Mouse (Mus musculus): ENCODE results near the gene Blm. TPM values are rescaled to one million over a fixed set of nuclear protein-coding genes. Genes with fewer than 3 reads are reported as not detected.
A peak's percentile ranks its signal among the peaks of the same experiment; 100 is the strongest.

Blm gene
- total and polyA plus RNA-seq, 3 experiments, result 24.1 to 56.2 (median 36.4) TPM

DNA sequence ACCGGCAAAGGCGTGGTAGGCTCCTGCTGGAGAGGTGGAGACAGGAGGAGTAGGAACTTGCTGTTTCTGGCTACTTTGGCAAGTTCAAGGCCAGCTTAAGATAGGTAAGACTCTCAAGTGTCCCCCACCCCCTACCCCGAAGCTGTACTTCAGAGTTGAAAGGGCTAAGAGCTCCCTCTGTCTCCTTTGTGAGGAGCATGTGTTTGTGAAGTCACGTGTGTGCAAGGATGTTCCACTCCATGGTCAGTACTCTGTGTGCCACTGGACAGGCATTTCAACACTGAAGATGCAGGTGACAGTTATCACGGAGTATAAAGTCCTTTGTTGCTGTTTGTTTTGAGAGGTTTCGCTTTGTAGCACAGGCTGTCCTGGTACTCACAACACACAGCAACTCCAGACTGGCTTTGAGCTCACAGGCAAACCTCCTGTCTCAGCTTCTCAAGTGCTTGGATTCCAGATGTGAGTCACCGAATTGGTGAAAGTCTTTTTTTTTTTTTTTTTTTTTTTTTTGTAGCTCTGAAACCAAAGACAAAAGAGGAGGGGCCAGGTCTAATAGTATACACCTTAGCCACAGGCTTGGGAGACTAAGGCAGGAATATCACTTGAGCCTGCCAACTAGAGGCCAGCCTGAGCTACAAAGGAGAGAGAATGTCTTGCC lies 88.6 kb downstream of the Blm start:
- Histone ChIP-seq H3K9me3 (replicated peaks; ENCODE audit: low read length) (no peaks in the 10 kb centered on the region), H3K4me2 (ENCODE audit: insufficient read depth, low read depth, poor library complexity, severe bottlenecking) (no peak overlapping the region), H3K79me2 (replicated peaks; ENCODE audit: control insufficient read depth, extremely low read depth, insufficient read depth, poor library complexity, severe bottlenecking) (no peaks in the 10 kb centered on the region), H3K4me3 (replicated peaks in 1 of 3; ENCODE audit: low read depth in 2 of 3, low read length in 2 of 3, poor library complexity in 1 of 3) (no peak overlapping the region), H3K36me3 (replicated peaks in 1 of 2; ENCODE audit: control insufficient read depth in 1 of 2, insufficient read depth in 1 of 2, low read length in 1 of 2) (peaks cover 0 to 2% of the 10 kb centered on the region in 2 experiments), H3K9ac (ENCODE audit: insufficient read depth, low read depth) (no peak overlapping the region), H3K4me1 (ENCODE audit: control insufficient read depth in 1 of 2, insufficient read depth in 2 of 2) (peaks cover 6 to 48% of the 10 kb centered on the region in 2 experiments; a peak in 3 of 4 replicates), H3K27me3 (replicated peaks) (no peaks in the 10 kb centered on the region), H3K27ac (ENCODE audit: insufficient read depth, low read depth) (no peak overlapping the region)
- dilution Hi-C loops (cut with MboI; ENCODE audit: extremely low pct_ligation_motif_present, extremely low pct_unique_long_range_greater_than_20kb, low sequenced_read_pairs), result no loop called here
- TF ChIP-seq MAX (IDR thresholded peaks at IDR 0.05; ENCODE audit: low read length) (0 out of 2 replicates have a peak, but pooled peaks have one; percentile 27), BHLHE40 (IDR thresholded peaks at IDR 0.05; ENCODE audit: low read depth, low read length) (peak; percentile 39; the same call in 1 of the 2 replicates), KAT2A (IDR thresholded peaks at IDR 0.05; ENCODE audit: insufficient replicate concordance, low read length) (no peak), TCF12 (IDR thresholded peaks at IDR 0.05; ENCODE audit: low read depth, low read length) (no peak), RAD21 (IDR thresholded peaks at IDR 0.05; ENCODE audit: low read depth, low read length) (peak; percentile 1), CTCF (conservative IDR thresholded peaks at IDR 0.05 in 1 of 2, IDR thresholded peaks at IDR 0.05 in 1 of 2; ENCODE audit: low read depth in 2 of 2, low read length in 2 of 2) (peak in 1 of 2 experiments; percentile 15; a peak in 2 of 4 replicates), MAZ (IDR thresholded peaks at IDR 0.05; ENCODE audit: low read depth, low read length) (no peak), ZNF384 (IDR thresholded peaks at IDR 0.05; ENCODE audit: low read depth, low read length) (peak; percentile 94)
- DNase-seq (ENCODE audit: extremely low read depth), result no peak
- in situ Hi-C loops (cut with MboI; ENCODE audit: low pct_ligation_motif_present, low pct_unique_long_range_greater_than_20kb, low sequenced_read_pairs), result no loop called here

DNA sequence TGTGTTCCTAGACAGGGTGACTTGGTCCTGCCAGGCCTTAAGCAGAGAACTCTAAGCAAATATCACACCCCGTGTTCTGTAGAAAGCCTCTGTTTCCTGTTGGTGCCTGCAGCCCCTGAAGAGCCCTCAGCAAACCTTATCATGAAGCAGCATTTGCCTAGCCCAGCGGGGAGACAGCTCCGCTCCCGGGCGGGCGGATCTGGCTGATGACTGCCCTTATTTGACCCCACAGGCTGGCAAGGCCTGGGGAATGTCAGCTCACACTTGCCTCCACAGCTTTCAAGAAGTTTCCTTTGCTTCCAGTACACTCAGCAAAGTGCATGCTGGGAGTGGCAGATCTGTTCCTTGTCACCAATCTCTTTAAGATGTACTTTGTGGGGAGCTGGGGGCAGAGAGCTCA lies 89.4 kb downstream of the Blm start:
- Histone ChIP-seq H3K79me2 (replicated peaks; ENCODE audit: control insufficient read depth, extremely low read depth, insufficient read depth, poor library complexity, severe bottlenecking) (no peaks in the 10 kb centered on the region), H3K9ac (ENCODE audit: insufficient read depth, low read depth) (no peak overlapping the region), H3K36me3 (replicated peaks in 1 of 2; ENCODE audit: control insufficient read depth in 1 of 2, insufficient read depth in 1 of 2, low read length in 1 of 2) (no peaks in the 10 kb centered on the region), H3K9me3 (replicated peaks; ENCODE audit: low read length) (no peaks in the 10 kb centered on the region), H3K4me2 (ENCODE audit: insufficient read depth, low read depth, poor library complexity, severe bottlenecking) (no peak overlapping the region), H3K4me3 (replicated peaks in 1 of 3; ENCODE audit: low read depth in 2 of 3, low read length in 2 of 3, poor library complexity in 1 of 3) (no peak overlapping the region), H3K27me3 (replicated peaks) (no peaks in the 10 kb centered on the region), H3K27ac (ENCODE audit: insufficient read depth, low read depth) (no peak overlapping the region), H3K4me1 (ENCODE audit: control insufficient read depth in 1 of 2, insufficient read depth in 2 of 2) (peaks cover 4 to 40% of the 10 kb centered on the region in 2 experiments; a peak in 3 of 4 replicates)
- DNase-seq (ENCODE audit: extremely low read depth), result no peak
- dilution Hi-C loops (cut with MboI; ENCODE audit: extremely low pct_ligation_motif_present, extremely low pct_unique_long_range_greater_than_20kb, low sequenced_read_pairs), result no loop called here
- TF ChIP-seq ZC3H11A (IDR thresholded peaks at IDR 0.05; ENCODE audit: low read depth, low read length) (no peak), CHD1 (IDR thresholded peaks at IDR 0.05; ENCODE audit: low read depth, low read length) (no peak), CTCF (conservative IDR thresholded peaks at IDR 0.05 in 1 of 2, IDR thresholded peaks at IDR 0.05 in 1 of 2; ENCODE audit: low read depth in 2 of 2, low read length in 2 of 2) (no peak), SMC3 (IDR thresholded peaks at IDR 0.05; ENCODE audit: low read depth, low read length) (no peak), SIN3A (IDR thresholded peaks at IDR 0.05; ENCODE audit: low read length) (no peak), RAD21 (IDR thresholded peaks at IDR 0.05; ENCODE audit: low read depth, low read length) (no peak), E2F4 (IDR thresholded peaks at IDR 0.05; ENCODE audit: insufficient replicate concordance, low read depth, low read length) (no peak), BHLHE40 (IDR thresholded peaks at IDR 0.05; ENCODE audit: low read depth, low read length) (no peak), TCF12 (IDR thresholded peaks at IDR 0.05; ENCODE audit: low read depth, low read length) (no peak), POLR2AphosphoS2 (IDR thresholded peaks at IDR 0.05; ENCODE audit: low read depth, low read length) (no peak)
- in situ Hi-C loops (cut with MboI; ENCODE audit: low pct_ligation_motif_present, low pct_unique_long_range_greater_than_20kb, low sequenced_read_pairs), result no loop called here

All from CH12.LX (cell line).